In genomic region chr10:112863375-112863774, GRCm38 (mm10) we compare ENCODE assay signal across 29 mouse cellular contexts.
DNase-seq lines count a peak whose midpoint lies in the region; ATAC-seq lines count a peak whose summit lies in the region.
"Had no signal": no experiment of that assay in that cellular context is flagged by ENCODE, and none has a peak within 500 bp of the region (broad histone marks: within the 10 kb centered on the region; RNA-seq: fewer than 3 reads in every experiment).

No protein-coding gene starts in this region.

- 42% methylated on average over 2 of the region's 2 CpGs for WGBS in limb, embryonic 12.5 days
- WGBS in limb, embryonic 10.5 days = 70% methylated on average over 2 of the region's 2 CpGs
- 61% methylated on average over 2 of the region's 2 CpGs for WGBS in midbrain, embryonic 14.5 days

- no peak overlapping the region for H3K4me2 ChIP-seq in limb, embryonic 12.5 days
- no peak overlapping the region for H3K4me2 ChIP-seq in midbrain, embryonic 14.5 days (ENCODE audit: low read length)
- H3K4me2 ChIP-seq: heart, embryonic 12.5 days; limb, embryonic 15.5 days; liver, embryonic 13.5 days; midbrain, embryonic 15.5 days; neural tube, embryonic 15.5 days had no signal

- no peak overlapping the region for H3K27ac ChIP-seq in limb, embryonic 12.5 days
- H3K27ac ChIP-seq in limb, embryonic 10.5 days = no peak overlapping the region
- no peak overlapping the region for H3K27ac ChIP-seq in midbrain, embryonic 14.5 days (replicated peaks; ENCODE audit: low read depth, low read length)
- H3K27ac ChIP-seq: gastrocnemius, adult 2 months; heart, adult 2 months; hindbrain, embryonic 10.5 days; limb, embryonic 15.5 days; liver, embryonic 13.5 days; midbrain, embryonic 15.5 days; neural tube, embryonic 15.5 days had no signal

- no peak overlapping the region for H3K4me3 ChIP-seq in limb, embryonic 12.5 days (replicated peaks)
- no peak overlapping the region for H3K4me3 ChIP-seq in limb, embryonic 10.5 days
- no peak overlapping the region for H3K4me3 ChIP-seq in midbrain, embryonic 14.5 days (replicated peaks; ENCODE audit: low read depth, low read length)
- H3K4me3 ChIP-seq: gastrocnemius, adult 2 months; heart, adult 2 months; heart, embryonic 12.5 days; hindbrain, embryonic 10.5 days; limb, embryonic 15.5 days; liver, embryonic 13.5 days; midbrain, embryonic 15.5 days; neural tube, embryonic 15.5 days had no signal

- ATAC-seq in limb, embryonic 12.5 days (ENCODE audit: insufficient number of reproducible peaks, insufficient read depth, low FRiP score, low TSS enrichment, low read depth) = peak; percentile 75; the same call in 1 of the 2 replicates
- ATAC-seq in common myeloid progenitor, adult 5-6 weeks (replicated peaks; ENCODE audit: low read depth, poor library complexity, severe bottlenecking) = peak; percentile 84
- ATAC-seq in megakaryocyte, adult 5-6 weeks (ENCODE audit: poor library complexity, severe bottlenecking) = peak; percentile 70
- no peak for ATAC-seq in midbrain, embryonic 14.5 days (ENCODE audit: low FRiP score, low TSS enrichment)
- ATAC-seq: forebrain, embryonic 14.5 days; hindbrain, embryonic 16.5 days; lung, postnatal 0 days; midbrain, embryonic 15.5 days; Patski had no signal

- H3K9ac ChIP-seq in limb, embryonic 12.5 days (replicated peaks) = no peak overlapping the region
- no peak overlapping the region for H3K9ac ChIP-seq in midbrain, embryonic 14.5 days (replicated peaks; ENCODE audit: low read length)
- H3K9ac ChIP-seq: heart, embryonic 12.5 days; limb, embryonic 15.5 days; liver, embryonic 13.5 days; midbrain, embryonic 15.5 days; neural tube, embryonic 15.5 days had no signal

- H3K27me3 ChIP-seq in limb, embryonic 12.5 days = no peaks in the 10 kb centered on the region
- no peaks in the 10 kb centered on the region for H3K27me3 ChIP-seq in limb, embryonic 10.5 days (ENCODE audit: low read depth, poor library complexity, severe bottlenecking)
- no peaks in the 10 kb centered on the region for H3K27me3 ChIP-seq in midbrain, embryonic 14.5 days (ENCODE audit: control insufficient read depth, insufficient read depth, low read length)
- H3K27me3 ChIP-seq: heart, embryonic 12.5 days; limb, embryonic 15.5 days; liver, embryonic 13.5 days; midbrain, embryonic 15.5 days; neural tube, embryonic 15.5 days; Patski had no signal

- no peaks in the 10 kb centered on the region for H3K36me3 ChIP-seq in limb, embryonic 12.5 days
- no peaks in the 10 kb centered on the region for H3K36me3 ChIP-seq in limb, embryonic 10.5 days
- H3K36me3 ChIP-seq in midbrain, embryonic 14.5 days (ENCODE audit: control insufficient read depth, insufficient read depth, low read length) = no peaks in the 10 kb centered on the region
- H3K36me3 ChIP-seq: G1E; heart, embryonic 12.5 days; hindbrain, embryonic 10.5 days; limb, embryonic 15.5 days; liver, embryonic 13.5 days; midbrain, embryonic 15.5 days; neural tube, embryonic 15.5 days had no signal

- DNase-seq in limb, embryonic 10.5 days (ENCODE audit: low spot score) = no peak
- DNase-seq in midbrain, embryonic 14.5 days = no peak
- no peak for DNase-seq in frontal cortex, postnatal 36 days (ENCODE audit: low spot score in 2 of 2)
- DNase-seq in kidney, adult 18-20 months = no peak
- DNase-seq: adrenal gland, postnatal 14 days; cerebellum, adult 11-12 months; cerebellum, adult 9-11 months; gastrocnemius, adult 2 months; gastrocnemius, postnatal 36 days; heart, adult 2 months; kidney, adult 2 months; kidney, postnatal 36 days; liver, embryonic 13.5 days; lung, adult 18-20 months; lung, postnatal 4 days; thymus, postnatal 4 days had no signal

- H3K4me1 ChIP-seq in limb, embryonic 12.5 days (replicated peaks) = peaks cover 8% of the 10 kb centered on the region
- H3K4me1 ChIP-seq in limb, embryonic 10.5 days = no peaks in the 10 kb centered on the region
- H3K4me1 ChIP-seq in midbrain, embryonic 14.5 days (ENCODE audit: control insufficient read depth, insufficient read depth, low read length) = no peaks in the 10 kb centered on the region
- H3K4me1 ChIP-seq: heart, embryonic 12.5 days; hindbrain, embryonic 10.5 days; limb, embryonic 15.5 days; liver, embryonic 13.5 days; midbrain, embryonic 15.5 days; neural tube, embryonic 15.5 days had no signal

- no peaks in the 10 kb centered on the region for H3K9me3 ChIP-seq in limb, embryonic 12.5 days
- no peaks in the 10 kb centered on the region for H3K9me3 ChIP-seq in limb, embryonic 10.5 days (replicated peaks)
- no peaks in the 10 kb centered on the region for H3K9me3 ChIP-seq in midbrain, embryonic 14.5 days (ENCODE audit: control insufficient read depth, low read length)
- H3K9me3 ChIP-seq: G1E; heart, embryonic 12.5 days; hindbrain, embryonic 10.5 days; limb, embryonic 15.5 days; liver, embryonic 13.5 days; midbrain, embryonic 15.5 days; neural tube, embryonic 15.5 days had no signal
